Mouse (Mus musculus) olfactory bulb, adult 2 months (tissue): Measurements from ENCODE around the gene Kif3c.

Source experiments
- CTCF ChIP-seq: fragments of 200-500 bp; IDR thresholded peaks from 2 replicates; pipeline ENCODE4 v1.5.1; 2012; ENCODE audit warnings: low read depth, mild to moderate bottlenecking, low read length, moderate library complexity; ENCODE audit not compliant: insufficient read depth
- POLR2A ChIP-seq: fragments of 200-500 bp; IDR thresholded peaks from 2 replicates; pipeline ENCODE4 v1.6.1; 2012; ENCODE audit warnings: mild to moderate bottlenecking, low read depth, low read length, moderate library complexity; ENCODE audit not compliant: insufficient read depth

GRCm38 (mm10) chr12:3373566-3373965, 8.6 kb downstream of the Kif3c start:
- TF ChIP-seq CTCF = no peak
- no peak for TF ChIP-seq POLR2A
